Mouse (Mus musculus) intestine, postnatal 0 days (tissue): Measurements from ENCODE around the gene Kif19a. TPM values are rescaled to one million over a fixed set of nuclear protein-coding genes. Genes with fewer than 3 reads are reported as not detected.
A peak's percentile ranks its signal among the peaks of the same experiment; 100 is the strongest.

Experiments
- ATAC-seq: fragments of 200-750 bp; cut with Nextera tagmentation; 2 replicates; pipeline ENCODE4 v1.8.0; 2017; ENCODE audit warnings: mild to moderate bottlenecking, moderate TSS enrichment, moderate library complexity
- H3K27ac ChIP-seq: fragments of 300-500 bp; sonication (generic); 2 replicates; pipeline ENCODE4 v1.5.1; 2014; ENCODE audit warnings: mild to moderate bottlenecking, low read depth, low read length, moderate library complexity
- H3K27me3 ChIP-seq: fragments of 300-500 bp; sonication (generic); replicated peaks from 2 replicates; pipeline ENCODE4 v1.6.1; 2014; ENCODE audit warnings: low read length, mixed read lengths; ENCODE audit not compliant: control insufficient read depth, insufficient read depth
- H3K36me3 ChIP-seq: fragments of 300-500 bp; sonication (generic); 2 replicates; pipeline ENCODE4 v1.6.1; 2014; ENCODE audit warnings: mild to moderate bottlenecking, moderate library complexity; ENCODE audit not compliant: control insufficient read depth, insufficient read depth
- H3K4me1 ChIP-seq: fragments of 300-500 bp; sonication (generic); replicated peaks from 2 replicates; pipeline ENCODE4 v1.6.1; 2014; ENCODE audit warnings: antibody characterized with exemption, low read length, mixed read lengths; ENCODE audit not compliant: control insufficient read depth, insufficient read depth
- H3K4me2 ChIP-seq: fragments of 300-500 bp; sonication (generic); replicated peaks from 2 replicates; pipeline ENCODE4 v1.6.1; 2014; ENCODE audit warnings: low read depth, mild to moderate bottlenecking, moderate library complexity
- H3K4me3 ChIP-seq: fragments of 300-500 bp; sonication (generic); 2 replicates; pipeline ENCODE4 v1.5.1; 2014; ENCODE audit warnings: low read depth, low read length
- H3K9ac ChIP-seq: fragments of 300-500 bp; sonication (generic); 2 replicates; pipeline ENCODE4 v1.6.1; 2014; ENCODE audit warnings: mild to moderate bottlenecking, low read depth, low read length
- H3K9me3 ChIP-seq: fragments of 300-500 bp; sonication (generic); 2 replicates; pipeline ENCODE4 v1.6.1; 2016; ENCODE audit warnings: mixed run types; ENCODE audit not compliant: control insufficient read depth
- CTCF ChIP-seq: sonication (generic); IDR thresholded peaks from 2 replicates; pipeline ENCODE4 v1.5.1; 2016; ENCODE audit warnings: low read depth, mild to moderate bottlenecking, control low read depth, antibody characterized with exemption, moderate library complexity
- WGBS: fragments of 180-500 bp; shearing (Covaris S2); extraction: QIAGEN DNeasy Blood & Tissue Kit; methylation state at CpG from one replicate; pipeline ENCODE4 v1.1.7; 2014; 5-methylcytosine and 5-hydroxymethylcytosine counted together
- polyA plus RNA-seq: library from polyadenylated mRNA; unstranded; fragments of >200 nt; fragmentation: Nextera tagmentation; extraction: Ambion mirVana; gene quantifications from 2 replicates; pipeline ENCODE4 v1.2.1, GENCODE M21; 2015

Gene Kif19a
- polyA plus RNA-seq, 1 experiment from 2014 or later: 0.21 TPM

DNA sequence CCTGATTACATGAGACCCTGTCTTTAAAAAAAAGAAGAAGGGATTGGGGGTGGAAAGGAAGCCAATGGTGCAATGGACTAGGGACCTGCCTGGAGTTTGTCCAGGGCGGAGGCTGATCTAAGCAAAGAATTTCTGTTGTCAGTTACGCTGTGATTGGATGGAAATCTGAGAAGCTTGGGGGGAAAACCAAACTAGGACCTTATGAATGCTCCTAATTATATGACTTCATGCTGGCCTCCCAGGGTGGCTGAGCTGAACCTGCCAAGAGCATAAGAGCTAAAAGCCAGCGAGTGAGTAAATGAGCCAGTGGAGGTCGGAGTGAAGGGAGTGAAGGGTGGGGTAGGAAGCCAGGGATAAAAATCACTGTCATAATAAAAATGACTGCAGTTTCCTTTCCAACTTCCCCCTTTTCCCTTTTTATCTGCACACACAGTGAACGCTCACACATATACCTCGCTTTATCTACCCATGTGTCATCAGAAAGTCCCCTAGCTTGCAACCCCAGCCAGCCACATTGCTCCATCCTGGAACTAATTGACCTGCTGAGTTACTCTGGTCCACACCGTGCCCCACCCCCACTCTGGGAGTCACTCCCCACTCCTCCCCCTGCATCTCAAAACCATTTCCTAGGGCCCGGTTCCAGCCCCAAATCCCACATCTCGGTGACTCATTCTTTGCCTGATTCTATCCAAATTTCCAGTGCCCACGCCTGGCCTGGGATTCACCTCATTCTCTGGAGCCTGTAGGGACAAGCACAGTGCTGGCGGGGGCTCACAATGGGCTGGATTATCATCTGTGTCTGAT lies 40.2 kb upstream of the Kif19a start:
- no peak for TF ChIP-seq CTCF
- Histone ChIP-seq H3K4me1 (peaks cover 3% of the 10 kb centered on the region; the same call in 1 of the 2 replicates), H3K36me3 (no peaks in the 10 kb centered on the region), H3K9ac (no peak overlapping the region), H3K4me2 (no peak overlapping the region), H3K4me3 (no peak overlapping the region), H3K27me3 (no peaks in the 10 kb centered on the region; the same call in 1 of the 2 replicates), H3K27ac (no peak overlapping the region), H3K9me3 (no peaks in the 10 kb centered on the region)
- ATAC-seq: no peak
- WGBS: 40% methylated on average over 11 of the region's 11 CpGs

GRCm38 (mm10) chr11:114726965-114727825 lies 38.0 kb upstream of the Kif19a start, which contains the start of gene Dnaic2:
Dnaic2 (plus strand) TSS chr11:114727408.
- TF ChIP-seq CTCF: no peak
- H3K4me1 ChIP-seq: peaks cover 3% of the 10 kb centered on the region; the same call in 1 of the 2 replicates
- 12% methylated on average over 34 of the region's 34 CpGs for WGBS

GRCm38 (mm10) chr11:114727826-114728186 lies 37.4 kb upstream of the Kif19a start:
- ATAC-seq: no peak
- H3K4me3 ChIP-seq: 0 out of 2 replicates have a peak overlapping the region, but pooled peaks have one; percentile 28
- H3K4me2 ChIP-seq: peak overlapping the region; percentile 66
- peaks cover 3% of the 10 kb centered on the region; the same call in 1 of the 2 replicates for H3K4me1 ChIP-seq
- H3K27ac ChIP-seq: no peak overlapping the region
- no peak for TF ChIP-seq CTCF
- H3K36me3 ChIP-seq: no peaks in the 10 kb centered on the region
- H3K27me3 ChIP-seq: no peaks in the 10 kb centered on the region; the same call in 1 of the 2 replicates
- 41% methylated on average over 5 of the region's 5 CpGs for WGBS
- H3K9me3 ChIP-seq: no peaks in the 10 kb centered on the region
- H3K9ac ChIP-seq: no peak overlapping the region

More at GRCm38 (mm10) chr11:114726965-114727825, 38.0 kb upstream of the Kif19a start, which contains the start of gene Dnaic2:
- Histone ChIP-seq H3K27ac (no peak within 1 kb of the TSS), H3K4me2 (peak within 1 kb of the TSS; percentile 66), H3K9ac (no peak within 1 kb of the TSS), H3K36me3 (no peaks in the 10 kb centered on the region), H3K27me3 (no peaks in the 10 kb centered on the region; the same call in 1 of the 2 replicates), H3K9me3 (no peaks in the 10 kb centered on the region), H3K4me3 (peak within 1 kb of the TSS; percentile 28)
- peak; percentile 32; the same call in 1 of the 2 replicates for ATAC-seq

GRCm38 (mm10) chr11:114728333-114728732 lies 36.9 kb upstream of the Kif19a start:
- Histone ChIP-seq H3K9me3 (no peaks in the 10 kb centered on the region), H3K36me3 (no peaks in the 10 kb centered on the region), H3K4me3 (no peak overlapping the region), H3K4me1 (peaks cover 3% of the 10 kb centered on the region; the same call in 1 of the 2 replicates), H3K27me3 (no peaks in the 10 kb centered on the region; the same call in 1 of the 2 replicates), H3K9ac (no peak overlapping the region), H3K4me2 (no peak overlapping the region), H3K27ac (no peak overlapping the region)
- TF ChIP-seq CTCF: no peak
- 66% methylated on average over 5 of the region's 5 CpGs for WGBS
- ATAC-seq: no peak

DNA sequence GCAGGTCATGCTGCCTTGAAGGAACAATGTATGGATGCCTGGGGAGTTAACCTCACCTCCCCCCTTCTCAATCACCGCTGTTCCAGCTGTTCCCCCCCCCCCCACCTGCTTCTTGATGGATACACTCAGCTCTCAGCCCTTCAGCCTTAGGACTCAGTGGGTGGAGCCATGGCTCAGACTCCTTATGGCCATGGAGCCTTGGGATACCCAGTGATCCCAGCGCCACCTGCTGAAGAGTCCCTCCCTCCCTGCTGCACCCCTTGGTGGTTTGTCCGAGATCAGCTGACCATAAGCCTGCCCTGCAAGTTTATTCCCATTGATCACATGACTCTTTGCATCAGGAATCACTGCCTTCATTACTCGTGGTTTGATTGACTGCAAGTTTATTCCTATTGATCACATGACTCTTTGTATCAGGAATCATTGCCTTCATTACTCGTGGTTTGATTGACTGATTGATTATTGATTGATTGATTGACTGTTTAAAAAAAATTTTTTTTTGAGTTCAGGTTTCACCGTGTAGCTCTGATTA lies 35.3 kb upstream of the Kif19a start:
- no peak overlapping the region for H3K4me2 ChIP-seq
- no peaks in the 10 kb centered on the region for H3K9me3 ChIP-seq
- H3K9ac ChIP-seq: no peak overlapping the region
- H3K27me3 ChIP-seq: no peaks in the 10 kb centered on the region; the same call in 1 of the 2 replicates
- TF ChIP-seq CTCF: peak; percentile 19; the same call in 1 of the 2 replicates
- no peak overlapping the region for H3K4me3 ChIP-seq
- H3K4me1 ChIP-seq: peaks cover 3% of the 10 kb centered on the region; the same call in 1 of the 2 replicates
- no peaks in the 10 kb centered on the region for H3K36me3 ChIP-seq
- WGBS: 49% methylated on average over 5 of the region's 6 CpGs
- 0 out of 2 replicates have a peak, but pooled peaks have one; percentile 42 for ATAC-seq
- no peak overlapping the region for H3K27ac ChIP-seq
